Mouse (Mus musculus) cerebellum, postnatal 14 days (tissue): Measurements from ENCODE around the gene Fcrl1.
"Not testable (repeated sequence)": the region's sequence is repeated elsewhere in the genome, so short reads cannot be mapped to it uniquely, and the experiment has no call there.

Experiments
- DNase-seq, 2 experiments: peaks; one replicate each; pipeline ENCODE4 v3.0.0; 2021; ENCODE audit warnings: mixed read lengths in 2 of 2

Gene Fcrl1

DNA sequence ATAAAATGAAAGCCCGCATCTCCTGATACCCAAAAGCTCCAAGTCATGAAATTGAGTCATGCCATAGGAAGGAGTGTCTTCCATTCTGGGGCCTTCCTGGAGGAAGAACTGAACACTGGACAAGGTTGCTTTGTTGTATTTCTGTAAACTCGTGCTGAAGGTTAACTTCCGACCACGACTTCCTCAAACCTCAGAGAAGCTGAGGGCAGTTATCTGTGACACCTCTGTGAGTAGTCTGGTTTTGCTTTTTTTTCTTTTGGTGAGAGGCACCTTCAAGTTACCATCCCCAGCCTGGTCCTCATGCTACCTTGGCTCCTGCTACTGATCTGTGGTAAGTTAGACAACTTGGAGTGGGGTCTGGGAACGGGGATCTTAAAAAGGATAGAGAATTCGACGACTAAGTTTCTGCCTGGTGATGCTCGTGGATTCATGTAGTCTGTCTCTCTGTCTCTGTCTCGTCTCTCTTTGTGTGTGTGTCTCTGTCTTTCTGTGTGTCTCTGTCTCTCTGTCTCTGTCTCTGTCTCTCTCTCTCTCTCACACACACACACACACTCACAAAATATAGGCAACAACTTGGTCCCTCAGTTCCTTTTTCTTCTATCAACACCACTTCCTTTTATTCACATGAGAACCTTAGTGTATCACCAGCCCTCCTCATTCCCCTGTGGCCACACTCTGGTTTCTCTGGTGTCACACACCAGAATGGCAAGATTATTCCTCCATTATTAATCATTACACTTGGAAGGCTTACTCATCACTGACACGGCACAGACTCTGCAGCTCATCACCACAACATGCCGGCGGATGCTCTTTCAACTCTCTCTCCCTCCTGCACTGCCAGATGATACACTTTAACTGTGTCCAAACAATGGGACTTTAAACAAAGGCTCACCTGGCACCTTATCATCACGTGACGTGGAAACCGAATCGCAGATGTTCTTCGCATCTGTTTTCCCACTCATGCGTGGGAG, at the start of gene Fcrl1:
Gene Fcrl1, plus strand, starts transcription at position 193 of the 971 bp plus-strand sequence.
- no peak for DNase-seq

DNA sequence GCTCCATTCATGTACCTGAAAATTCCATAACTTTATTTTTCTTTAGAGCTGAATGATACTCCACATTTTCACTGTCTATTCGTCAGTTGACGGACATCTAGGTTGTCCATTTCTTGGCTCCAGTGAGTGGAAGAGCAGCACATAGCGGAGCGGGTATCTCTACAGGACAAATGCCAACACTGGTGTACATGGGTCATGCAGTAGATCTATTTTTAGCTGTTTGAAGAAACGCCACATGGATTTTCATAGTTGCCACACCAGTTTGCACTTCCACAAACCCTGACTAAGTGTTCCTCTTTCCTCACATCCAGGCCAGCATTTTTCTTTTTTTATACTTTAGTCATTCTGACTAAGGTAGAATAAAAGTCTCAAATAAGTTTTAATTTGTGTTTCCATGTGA, 38.3 kb upstream of the Fcrl1 start:
- DNase-seq = no peak

DNA sequence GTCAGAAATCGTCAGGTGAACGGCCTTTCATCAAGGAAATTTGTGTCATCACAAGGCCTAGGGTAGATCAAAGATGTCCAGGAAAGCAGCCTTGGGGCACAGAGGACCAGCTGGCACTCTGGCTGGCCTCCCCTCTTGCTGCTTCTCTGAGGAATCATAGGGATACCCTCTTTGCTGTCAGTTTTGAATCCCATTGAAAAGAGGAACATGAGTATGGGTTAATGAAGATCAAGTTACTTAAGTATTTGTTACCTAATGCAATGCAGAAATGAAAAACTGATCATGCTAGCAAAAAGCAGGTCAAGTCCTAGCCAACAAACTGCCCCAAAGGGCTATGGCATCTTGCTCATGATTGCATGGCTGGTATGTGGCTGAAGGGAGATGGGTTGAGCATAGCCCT, 25.2 kb upstream of the Fcrl1 start:
- DNase-seq = not testable (repeated sequence)

DNA sequence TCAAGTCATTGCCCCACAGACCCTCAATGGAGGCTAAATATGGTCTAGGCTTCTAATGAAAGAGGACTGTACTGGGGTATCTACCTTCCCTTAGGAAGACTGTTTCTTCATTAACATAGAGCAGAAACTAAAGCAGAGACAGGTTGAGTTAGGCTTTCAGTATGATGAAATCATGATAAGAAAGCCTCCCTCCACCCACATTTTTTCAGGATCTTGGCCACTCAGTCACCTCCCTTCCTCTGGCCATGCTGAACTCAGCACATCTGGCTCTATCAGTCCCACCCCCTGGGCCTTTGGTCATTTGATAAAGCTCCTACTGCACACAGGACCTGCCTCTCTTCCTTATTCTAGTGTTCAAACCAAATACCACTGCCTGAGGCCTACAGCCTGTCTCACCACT, 18.6 kb upstream of the Fcrl1 start, which contains the start of gene Cd5l:
Gene Cd5l, plus strand, starts transcription at position 301 of the 400 bp plus-strand sequence.
- DNase-seq = no peak

DNA sequence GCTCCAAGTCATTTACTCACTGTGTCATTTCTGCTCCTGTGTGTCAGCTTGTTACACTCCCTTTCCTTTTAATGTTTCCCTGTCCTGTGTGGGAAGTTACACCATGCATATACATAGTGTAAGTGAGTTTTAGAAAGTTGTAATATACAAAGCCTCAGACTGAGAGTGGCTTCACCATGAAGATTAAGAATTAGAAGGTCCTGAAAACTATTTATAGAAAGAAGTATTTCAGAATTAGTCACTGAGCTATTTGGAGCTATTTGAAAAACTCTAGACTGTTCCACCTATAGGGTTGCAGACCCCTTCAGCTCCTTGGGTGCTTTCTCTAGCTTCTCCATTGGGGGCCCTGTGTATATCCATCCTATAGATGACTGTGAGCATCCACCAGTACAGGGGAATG, 17.0 kb upstream of the Fcrl1 start:
- no peak for DNase-seq

DNA sequence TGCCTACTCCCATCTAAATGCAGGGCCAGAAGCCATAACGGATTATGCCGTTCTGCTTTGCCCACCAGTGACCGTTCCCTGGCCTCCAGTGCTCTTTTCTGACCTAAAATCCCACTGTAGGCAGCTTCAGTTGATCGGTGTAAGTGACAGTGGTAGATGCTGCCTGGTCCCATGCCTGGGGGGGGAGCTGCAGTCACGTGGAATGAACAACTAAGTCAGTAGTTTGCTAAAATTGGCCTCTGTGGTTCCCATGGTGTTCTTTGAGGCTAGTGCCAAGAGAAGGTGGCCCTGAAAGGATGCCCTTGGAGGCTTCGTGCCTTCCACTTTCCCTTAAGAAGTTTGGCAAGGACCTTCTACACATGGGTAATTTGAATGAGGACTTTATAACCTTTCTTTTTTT, 15.7 kb upstream of the Fcrl1 start:
- no peak for DNase-seq

DNA sequence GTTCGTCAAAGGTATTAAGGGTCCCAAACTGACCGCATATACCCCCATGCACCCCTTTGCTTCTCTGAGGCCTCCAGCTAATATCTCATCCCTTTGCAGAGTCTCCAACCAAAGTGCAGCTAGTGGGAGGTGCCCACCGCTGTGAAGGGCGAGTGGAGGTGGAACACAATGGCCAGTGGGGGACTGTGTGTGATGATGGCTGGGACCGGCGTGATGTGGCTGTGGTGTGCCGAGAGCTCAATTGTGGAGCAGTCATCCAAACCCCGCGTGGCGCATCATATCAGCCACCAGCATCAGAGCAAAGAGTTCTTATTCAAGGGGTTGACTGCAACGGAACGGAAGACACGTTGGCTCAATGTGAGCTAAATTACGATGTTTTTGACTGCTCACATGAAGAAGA, 10.5 kb upstream of the Fcrl1 start:
- no peak for DNase-seq

DNA sequence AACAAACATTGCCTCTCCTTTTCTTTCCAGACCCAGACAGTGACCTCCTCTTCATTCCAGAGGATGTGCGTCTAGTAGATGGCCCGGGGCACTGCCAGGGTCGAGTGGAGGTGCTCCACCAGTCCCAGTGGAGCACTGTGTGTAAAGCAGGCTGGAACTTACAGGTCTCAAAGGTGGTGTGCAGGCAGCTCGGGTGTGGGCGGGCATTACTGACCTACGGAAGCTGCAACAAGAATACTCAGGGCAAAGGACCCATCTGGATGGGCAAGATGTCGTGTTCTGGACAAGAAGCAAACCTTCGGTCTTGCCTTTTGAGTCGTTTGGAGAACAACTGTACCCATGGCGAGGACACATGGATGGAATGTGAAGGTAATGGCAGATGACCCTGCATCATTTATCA, 8.7 kb upstream of the Fcrl1 start:
- DNase-seq = no peak

DNA sequence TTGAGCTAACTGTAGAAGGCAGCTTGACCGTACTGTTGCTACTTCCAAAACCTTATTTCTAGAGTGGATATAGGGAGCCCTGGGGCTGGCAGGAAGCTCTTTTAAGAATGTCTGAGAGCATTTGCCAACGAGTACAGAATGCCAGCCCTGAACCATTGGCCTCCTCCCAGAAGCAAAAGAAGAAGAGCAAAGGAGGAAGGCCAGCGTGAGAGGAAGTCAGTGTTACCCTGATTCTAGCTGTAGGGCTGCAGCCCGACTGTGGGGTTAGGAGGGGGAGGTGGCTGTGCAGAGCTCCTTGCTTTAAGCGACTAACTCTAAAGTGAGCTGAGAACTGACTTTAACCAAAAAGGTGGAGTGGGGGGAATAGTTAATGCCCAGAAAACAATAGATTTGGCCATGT, 7.0 kb upstream of the Fcrl1 start:
- DNase-seq = no peak

DNA sequence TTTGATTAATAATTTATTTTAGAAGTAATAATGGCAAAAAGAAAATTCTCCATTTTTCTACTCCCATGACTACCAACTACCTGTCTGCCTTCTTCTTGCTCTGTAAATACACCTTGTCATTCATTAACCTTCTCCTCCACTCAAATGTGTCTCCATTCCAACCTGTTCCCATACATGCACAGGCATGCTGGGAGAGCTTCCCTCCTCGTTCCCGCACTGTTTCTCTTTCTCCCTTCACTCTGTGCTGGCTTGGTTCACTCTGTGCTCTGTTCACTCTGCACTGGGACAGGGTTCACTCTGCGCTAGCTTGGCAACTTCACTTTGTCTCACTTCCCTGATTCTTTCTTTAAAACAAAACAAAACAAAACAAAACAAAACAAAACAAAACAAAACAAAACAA, 1.0 kb downstream of the Fcrl1 start:
- no peak for DNase-seq

DNA sequence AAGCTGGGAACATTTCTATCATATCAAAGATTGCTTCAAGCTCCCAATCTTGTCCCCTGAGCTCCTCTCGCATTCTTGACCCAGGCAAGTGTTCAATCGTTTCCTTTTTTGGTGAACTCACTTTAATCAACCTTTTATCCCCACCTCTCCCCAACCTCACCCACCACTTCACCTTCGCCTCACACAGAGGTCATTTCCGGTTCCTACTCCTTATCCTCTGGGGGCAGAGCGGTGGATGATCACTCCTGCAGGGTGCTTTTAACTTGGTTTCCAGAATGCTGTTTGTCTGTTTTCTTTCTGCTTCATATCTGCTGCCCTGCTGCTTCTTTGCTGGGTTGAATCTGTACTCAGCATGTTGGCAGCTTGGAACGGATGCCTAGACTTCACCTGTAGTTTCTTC, 1.5 kb downstream of the Fcrl1 start:
- DNase-seq = no peak

DNA sequence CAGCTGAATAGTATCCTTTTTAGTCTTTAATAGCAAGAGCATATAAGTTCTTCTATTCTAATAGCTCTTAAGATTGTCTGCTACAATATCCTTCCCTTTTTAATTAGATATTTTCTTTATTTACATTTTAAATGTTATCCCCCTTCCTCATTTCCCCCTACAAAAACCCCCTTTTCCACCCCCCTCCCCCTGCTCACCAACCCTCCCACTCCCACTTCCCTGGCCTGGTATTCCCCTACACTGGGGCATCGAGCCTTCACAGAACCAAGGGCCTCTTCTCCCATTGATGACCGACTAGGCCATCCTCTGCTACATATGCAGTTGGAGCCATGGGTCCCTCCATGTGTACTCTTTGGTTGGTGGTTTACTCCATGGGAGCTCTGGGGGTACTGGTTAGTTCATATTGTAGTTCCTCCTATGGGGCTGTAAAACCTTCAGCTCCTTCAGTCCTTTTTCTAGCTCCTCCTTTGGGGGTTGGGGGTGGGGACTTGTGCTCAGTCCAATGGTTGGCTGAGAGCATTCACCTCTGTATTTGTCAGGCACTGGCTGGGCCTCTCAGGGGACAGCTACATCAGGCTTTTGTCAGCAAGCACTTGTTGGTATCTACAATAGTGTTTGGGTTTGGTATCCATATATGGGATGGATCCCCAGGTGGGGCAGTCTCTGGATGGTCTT, 3.6 kb downstream of the Fcrl1 start:
- DNase-seq = not testable (repeated sequence)

DNA sequence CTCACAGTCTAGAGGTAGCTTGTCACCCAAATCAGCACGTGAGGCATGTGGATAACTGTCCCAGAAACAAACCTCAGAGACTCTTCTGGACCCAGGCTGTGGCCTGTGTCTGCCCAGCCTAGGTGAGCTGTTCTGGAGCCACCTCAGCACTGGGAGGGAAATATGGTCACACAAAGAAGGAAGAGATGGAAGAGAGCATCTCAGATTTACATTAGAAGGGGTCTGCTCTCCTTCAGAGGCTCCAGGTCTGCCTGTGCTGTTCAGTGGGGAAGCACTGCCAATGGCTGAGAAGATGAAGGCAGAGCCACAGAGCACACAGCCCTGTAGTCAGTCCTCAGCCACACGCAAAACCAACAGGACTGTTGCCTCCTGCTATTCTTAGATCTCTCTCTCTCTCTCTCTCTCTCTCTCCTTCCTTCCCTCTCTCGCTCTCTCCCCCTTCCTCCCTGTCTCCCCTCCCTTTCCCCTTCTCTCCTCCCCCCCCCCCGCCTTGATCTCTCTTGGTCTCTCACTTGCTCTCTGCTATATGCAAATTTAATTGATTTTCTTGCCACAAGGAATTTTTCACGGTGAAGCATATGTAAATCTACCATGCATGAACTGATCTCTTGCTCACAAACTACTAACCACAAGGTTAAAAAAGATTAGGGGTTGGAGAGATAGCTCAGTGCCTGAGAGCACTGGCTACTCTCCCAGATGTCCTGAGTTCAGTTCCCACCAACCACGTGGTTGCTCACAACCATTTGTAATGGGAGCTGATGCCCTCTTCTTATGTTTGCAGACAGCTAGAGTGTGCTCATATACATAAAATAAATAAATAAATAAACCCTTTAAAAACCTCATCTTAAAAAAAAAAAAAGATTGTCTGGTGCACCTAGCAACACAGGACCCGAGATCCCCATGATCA, 5.9 kb downstream of the Fcrl1 start:
- no peak for DNase-seq

DNA sequence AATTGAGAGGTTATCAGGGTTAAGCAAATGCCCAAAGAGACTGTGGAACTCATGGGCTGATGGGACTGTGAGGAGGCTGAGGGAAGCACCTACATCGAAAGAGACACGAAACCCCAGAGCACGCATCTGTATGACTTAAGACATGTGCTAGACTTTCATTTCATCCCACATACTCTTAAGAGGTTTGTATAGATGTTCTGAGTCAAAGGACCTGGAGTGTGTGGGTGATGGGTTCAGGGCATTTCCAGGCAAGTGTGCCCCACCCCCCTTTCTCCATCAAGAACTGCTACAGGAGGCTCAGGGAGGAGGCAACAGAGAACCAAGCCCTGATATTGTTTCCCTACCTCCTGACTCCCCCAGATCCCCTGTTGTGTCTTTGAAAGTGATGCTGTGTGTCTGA, 7.1 kb downstream of the Fcrl1 start:
- no peak for DNase-seq

DNA sequence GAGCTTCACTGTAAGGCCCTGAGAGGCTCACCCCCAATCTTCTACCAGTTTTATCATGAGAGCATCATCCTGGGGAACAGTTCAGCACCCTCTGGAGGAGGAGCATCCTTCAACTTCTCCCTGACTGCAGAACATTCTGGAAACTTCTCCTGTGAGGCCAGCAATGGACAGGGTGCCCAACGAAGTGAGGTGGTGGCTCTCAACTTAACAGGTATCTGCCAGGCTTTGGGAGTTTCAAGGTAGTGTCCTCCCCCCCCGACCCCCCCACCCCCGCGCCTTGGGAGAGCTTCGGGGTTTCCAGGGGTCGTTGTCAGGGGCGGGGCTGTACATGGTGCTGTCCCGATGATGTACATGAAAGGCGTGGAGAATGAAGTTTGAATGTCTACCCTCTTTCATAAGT, 8.9 kb downstream of the Fcrl1 start:
- no peak for DNase-seq

DNA sequence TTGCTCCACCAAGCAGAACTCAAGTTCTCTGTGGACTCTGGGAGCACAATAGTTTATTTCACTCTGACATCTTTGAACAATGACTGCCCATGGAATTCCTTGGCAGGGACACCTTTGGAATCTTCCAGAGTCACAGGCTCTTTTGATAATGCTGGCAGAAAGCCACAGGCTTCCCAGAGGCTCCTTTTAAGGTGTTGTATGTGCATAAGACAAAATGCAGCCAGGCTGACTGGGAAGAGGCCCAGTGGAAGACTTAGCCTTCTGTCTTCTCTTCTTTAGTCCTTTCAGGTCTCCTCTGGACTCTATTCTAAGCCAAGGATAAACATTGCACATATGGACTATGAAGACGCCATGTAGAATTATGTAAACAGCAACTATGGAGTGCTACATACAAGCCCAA, 14.7 kb downstream of the Fcrl1 start:
- no peak for DNase-seq

DNA sequence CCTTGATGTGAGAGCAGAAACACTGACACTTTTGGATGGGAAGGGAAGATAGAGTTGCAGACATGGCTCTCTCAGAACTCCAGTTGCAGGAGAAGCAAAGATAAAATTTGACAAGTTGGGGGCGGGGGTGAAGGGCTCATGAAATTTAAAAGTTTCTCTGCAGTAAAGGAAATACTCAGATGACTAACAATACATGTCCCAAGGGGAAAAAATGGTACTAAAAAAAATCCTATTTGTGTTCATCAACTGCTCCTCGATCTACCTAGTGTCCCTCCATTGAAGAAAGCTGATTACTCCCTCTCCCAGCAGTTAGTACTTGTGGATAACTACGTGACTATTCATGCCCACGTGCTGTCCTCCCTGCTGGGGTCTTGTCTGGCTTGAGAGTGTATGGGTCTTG, 22.6 kb downstream of the Fcrl1 start:
- no peak for DNase-seq

DNA sequence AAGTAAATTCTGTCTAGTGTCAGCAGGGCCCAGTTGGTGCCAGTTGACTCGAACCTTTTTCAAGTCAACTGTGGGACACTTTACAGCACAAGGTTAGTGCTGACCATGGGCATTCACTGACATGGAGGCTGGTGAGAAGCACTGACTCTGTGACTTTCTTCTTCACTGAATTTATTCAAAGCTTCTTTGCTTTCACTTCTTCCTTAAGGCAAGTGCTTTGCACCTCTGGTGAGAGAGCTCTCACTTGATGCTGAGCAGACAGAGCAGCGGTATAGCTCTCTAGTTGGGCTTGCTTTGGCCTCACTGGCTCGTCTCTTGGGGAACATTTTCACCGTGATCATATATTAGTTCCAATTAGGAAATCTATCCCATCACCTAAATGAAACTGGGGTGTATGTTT, 23.7 kb downstream of the Fcrl1 start:
- DNase-seq = no peak

DNA sequence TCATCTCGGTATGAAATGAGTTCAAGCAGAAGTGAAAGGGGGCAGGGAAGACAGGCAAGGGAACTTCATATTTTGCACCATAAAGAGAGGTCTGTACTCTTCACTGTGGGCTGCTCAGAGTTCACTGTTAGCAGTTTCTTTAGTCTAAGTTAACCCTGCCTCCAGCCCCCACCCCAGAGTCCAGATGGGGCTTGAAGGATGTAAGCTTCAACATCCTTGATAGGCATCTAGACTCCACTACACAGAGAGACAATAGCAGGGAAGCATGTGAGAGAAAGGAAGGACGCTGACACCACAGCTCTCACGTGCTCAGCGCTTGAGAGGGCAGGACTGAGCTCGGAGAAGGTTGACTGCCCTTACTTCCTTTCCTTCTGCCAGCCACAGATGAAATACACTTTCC, 25.1 kb downstream of the Fcrl1 start:
- no peak for DNase-seq

DNA sequence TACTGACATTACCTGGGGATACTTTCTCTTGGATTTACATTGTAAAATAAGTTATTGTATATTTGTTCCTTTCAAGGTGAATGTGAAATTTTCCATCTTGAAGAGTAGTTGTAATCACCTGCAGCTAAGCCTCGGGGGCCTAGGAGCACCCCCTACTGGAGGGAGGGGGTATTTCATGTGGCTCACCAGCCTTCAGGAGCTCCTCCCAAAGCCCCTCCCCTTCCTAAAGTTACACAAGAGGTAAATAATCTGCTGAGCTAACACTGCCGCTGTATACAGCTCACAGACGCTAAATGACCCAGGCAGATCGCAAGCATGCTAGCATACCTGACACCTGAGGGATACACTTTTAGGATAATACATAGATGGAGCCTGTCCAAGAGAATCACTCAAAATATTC, 32.0 kb downstream of the Fcrl1 start:
- no peak for DNase-seq

DNA sequence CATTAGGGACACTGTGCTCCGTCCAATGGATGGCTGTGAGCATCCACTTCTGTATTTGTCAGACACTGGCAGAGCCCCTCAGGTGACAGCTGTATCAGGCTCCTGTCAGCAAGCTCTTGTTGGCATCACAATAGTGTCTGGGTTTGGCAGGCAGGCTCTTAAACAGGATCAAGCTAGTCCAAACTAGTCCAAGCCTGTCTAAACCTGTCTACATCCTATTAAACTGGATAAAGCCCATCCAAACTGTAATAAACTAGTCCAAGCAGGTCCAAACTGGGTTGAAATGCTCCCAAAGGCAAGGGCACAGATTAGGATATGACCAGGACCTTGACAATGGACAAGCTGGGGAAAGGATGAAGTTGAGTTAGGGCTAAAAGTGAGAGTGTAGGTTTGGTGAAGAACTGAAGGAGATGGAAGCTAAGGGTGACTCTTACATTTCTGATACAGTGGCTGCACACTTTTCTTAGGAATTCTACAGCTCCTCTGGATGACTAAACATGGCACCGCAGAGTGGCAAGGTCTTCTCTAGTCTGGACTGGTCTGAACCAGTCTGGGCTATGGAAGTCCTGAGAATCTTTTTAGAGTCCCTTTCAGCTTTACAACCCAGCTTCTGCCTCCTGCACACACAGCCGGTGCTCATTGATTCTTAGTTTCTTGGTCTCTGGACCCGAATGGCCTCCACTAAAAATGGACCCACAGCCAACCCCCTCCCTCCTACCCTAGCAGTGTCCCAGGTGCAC, 33.2 kb downstream of the Fcrl1 start:
- DNase-seq = peak in 1 of 2 experiments; percentile 20

DNA sequence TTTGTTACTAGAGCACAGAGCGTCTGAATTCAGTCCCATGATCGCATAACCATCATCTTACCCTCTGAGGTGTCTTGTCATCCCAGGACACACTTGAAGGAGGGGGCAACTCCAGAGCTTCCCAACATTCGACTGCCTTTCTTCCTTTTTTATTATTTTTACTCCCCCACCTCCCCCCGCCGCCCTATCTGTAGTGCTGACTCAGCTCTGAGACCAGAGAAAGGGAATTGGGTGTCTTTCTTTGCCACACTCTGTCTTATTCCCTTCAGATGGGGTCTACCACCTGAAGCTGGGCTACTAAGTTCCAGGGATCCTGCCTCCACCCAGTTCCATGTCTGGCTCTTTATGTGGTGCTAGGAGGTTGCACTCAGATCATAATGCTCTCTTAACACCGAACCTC, 34.4 kb downstream of the Fcrl1 start:
- no peak for DNase-seq
